Mouse (Mus musculus): ENCODE data around the gene Phlda1. TPM values are rescaled to one million over a fixed set of nuclear protein-coding genes. Genes with fewer than 3 reads are reported as not detected.

The Phlda1 gene
- polyA plus RNA-seq, 1 experiment from 2014 or later: 27.3 TPM

Other genes with a start within 250 kb of the Phlda1 start
- gene Bbs10, start 207.6 kb upstream of the Phlda1 start, polyA plus RNA-seq (2015; fragmentation: Nextera tagmentation; extraction: Ambion mirVana): 7.4 and 8.1 TPM in 2 replicates
- gene Nap1l1, start 33.1 kb upstream of the Phlda1 start, polyA plus RNA-seq (2015; fragmentation: Nextera tagmentation; extraction: Ambion mirVana): 203 and 209 TPM in 2 replicates